Mouse (Mus musculus) spleen, postnatal 36 days (tissue): ENCODE measurements around the gene Selenow.

Experiments
- DNase-seq, 2 experiments: peaks; one replicate each; pipeline ENCODE4 v3.0.0; 2022; ENCODE audit warnings: low spot score in 2 of 2, mixed read lengths in 1 of 2

Selenow gene

DNA sequence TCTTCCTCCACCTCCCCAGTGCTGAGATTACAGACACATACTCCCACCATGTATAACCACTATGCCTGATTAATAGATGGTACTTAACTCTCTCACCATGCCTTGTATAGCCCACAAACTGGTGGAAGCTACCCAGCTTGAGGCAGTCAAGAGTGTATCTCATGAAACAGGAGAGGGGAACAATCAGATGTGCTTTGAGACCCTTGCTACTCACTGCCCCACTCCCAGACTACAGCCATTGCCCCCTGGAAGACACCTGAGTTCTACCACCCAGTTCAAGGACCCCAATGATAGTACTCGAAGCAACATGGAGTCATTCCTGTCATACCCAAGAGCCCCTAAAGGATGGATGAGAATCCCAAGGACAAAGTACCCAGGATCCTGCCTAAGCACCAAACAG lies 15.6 kb downstream of the Selenow start:
- no peak for DNase-seq

DNA sequence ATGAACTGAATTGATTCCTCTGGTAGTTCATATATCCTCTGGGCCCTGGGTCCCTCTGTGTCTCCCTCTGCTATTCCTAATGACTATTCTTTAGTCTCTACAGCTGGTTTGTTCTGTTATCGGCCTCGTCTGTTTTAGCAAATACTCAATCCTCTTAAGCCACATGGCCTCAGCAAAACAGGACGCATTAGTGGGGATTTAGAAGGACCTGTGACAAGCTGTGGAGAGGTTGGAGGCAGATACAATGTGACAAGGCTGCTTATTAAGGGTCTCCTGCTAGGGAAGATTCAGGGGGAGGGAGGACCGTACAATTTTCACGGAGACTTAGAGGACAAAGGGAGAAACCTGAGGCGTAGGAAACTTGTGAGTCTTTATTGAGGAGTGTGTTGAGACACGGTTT lies 16.3 kb downstream of the Selenow start:
- DNase-seq: no peak

DNA sequence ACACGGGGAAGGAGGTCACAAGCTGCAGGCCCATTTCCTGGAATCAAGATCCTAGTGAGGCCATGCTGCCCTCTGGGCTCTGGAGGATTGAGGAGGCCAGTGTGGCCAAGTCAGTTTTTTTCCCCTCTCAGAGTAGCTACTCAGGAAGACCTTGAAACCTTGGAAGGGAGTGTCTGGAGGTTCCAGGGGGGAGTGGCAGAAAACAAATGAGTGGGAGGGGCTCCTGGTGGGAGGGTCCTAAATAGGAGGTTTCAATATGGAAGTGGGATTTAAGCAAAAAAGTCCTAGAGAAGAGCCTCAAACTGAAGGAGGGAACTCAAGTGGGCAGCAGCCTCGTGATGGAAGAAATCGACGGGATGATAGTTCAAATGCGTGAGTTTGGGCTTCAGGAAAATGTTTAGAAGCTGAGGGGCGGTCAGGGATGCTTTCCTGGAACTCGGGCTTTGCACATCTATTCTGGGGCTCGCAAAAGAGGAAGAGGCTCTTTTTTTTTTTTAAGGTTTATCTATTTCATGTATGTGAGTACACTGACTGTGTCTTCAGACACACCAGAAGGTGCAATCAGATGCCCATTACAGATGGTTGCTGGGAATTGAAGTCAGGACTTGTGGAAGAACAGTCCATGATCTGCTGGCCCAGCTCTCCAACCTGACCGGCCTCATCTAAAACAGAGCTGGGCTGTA lies 20.7 kb downstream of the Selenow start:
- DNase-seq: no peak

DNA sequence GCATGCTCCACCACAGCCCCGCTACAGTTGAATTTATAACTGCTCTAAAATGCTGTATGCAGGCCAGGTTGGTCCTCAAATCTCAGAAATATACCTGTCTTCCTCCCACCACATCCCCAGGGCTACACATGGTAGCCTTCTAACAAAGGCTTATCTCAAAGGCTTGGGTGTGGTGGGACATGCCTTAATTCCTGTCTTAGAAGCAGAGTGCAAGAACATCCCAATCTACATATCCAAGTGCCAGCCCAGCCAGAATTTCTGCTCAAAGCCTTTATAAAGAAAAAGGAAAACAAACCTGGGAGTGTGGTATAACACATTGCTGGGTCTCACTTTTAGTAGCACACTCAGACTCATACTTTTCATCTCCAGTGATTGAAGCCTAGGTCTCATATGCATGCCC lies 28.0 kb downstream of the Selenow start:
- no peak for DNase-seq

DNA sequence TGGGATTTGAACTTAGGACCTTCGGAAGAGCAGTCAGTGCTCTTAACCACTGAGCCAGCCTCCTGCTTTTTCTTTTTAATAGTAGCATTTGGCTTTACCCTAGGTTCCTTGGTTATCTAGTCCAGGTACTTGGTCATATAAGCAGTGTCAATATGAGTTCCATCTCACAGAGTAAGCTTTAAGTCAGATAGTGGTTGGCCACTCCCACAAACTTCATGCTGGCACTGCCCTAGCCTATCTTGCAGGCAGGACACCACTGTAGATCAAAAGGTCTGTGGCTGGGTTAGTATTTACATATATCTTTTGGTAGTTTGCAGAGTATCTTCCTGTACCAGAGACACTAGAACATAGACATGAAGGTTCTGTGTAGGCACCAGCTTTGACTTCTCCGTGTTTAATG lies 38.1 kb downstream of the Selenow start:
- DNase-seq: no peak

DNA sequence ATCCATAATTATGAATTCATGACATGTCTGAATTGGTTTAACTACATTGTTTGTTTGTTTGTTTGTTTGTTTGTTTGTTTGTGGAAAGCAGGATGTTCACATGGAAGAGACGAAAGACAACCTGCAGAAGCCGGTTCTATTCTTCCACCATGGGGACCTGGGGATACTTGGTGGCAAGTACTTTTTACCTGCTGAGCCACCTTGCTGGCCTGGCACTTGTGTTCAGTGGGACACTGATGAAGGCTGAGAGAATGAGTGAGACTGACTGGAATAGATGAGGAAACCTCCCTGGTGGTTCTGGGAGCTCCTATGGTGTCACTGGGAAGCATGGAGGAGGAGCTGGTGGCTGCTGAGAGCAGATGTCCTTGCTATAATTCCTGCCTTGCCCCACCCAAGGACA lies 39.9 kb downstream of the Selenow start, which contains the start of gene Crxos:
Gene Crxos (plus strand): TSS at position 301 of the 400 bp plus-strand sequence.
- DNase-seq: no peak

DNA sequence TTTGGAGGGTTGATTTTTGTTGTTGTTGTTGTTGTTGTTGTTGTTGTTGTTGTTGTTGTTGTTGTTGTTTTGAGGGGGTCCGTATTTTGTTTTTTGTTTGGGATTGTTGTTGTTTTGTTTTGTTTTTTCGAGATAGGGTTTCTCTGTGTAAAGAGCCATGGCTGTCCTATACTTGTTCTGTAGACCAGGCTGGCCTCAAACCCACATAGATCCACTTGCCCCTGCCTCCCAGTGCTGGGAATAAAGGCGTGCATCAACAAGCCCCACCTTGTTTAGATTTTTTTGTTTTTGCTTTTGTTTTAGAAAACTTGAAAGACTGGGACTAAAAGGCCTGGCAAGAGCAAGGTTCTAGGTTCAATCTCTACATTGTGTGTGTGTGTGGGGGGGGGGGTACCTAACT lies 40.4 kb downstream of the Selenow start:
- no peak for DNase-seq

DNA sequence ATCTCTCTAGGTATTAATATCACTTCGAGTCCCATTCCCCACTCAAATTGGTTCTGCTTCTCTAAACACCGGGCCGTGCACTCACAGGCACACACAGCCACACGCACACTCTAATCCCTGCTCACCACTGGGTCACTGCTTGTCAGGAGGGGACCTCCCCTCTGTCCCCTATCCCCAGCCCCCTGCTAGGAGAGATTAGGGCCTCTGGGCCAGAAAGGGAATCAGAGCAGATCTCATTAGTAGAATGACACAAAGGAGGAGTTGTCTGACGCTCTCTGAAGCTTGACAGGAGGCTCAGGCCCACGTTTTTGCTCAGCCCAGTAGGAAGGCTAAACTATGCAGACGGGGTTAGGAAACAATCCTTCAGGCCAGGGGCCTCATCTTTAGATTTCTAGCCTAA lies 40.8 kb downstream of the Selenow start:
- DNase-seq: no peak

DNA sequence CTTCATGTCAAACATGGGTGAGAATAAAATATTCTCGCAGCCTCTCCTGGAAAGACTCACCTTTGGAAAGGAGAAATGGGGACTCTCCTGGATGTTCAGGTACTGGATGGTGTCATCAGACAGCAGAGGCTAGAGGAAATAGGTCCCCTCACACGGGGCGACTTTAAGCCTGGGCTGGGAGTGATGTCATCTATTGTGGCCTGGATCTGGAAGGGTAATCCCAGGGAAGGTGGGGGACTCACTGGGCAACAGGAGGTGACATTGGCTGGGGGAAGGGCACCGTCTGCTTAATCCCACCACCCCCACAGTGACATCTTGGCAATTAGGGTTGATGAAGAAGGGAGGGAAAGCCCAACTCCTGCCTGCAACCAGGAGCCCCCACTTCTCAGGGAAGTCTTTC lies 42.4 kb downstream of the Selenow start, which contains the start of gene Crx:
Gene Crx (minus strand): TSS at position 213 of the 400 bp plus-strand sequence.
- DNase-seq: no peak
